Mouse (Mus musculus) hindbrain, embryonic 11.5 days (tissue): Measurements from ENCODE around the gene Pknox2. TPM values are rescaled to one million over a fixed set of nuclear protein-coding genes. Genes with fewer than 3 reads are reported as not detected.
A peak's percentile ranks its signal among the peaks of the same experiment; 100 is the strongest.

ENCODE experiments used
- ATAC-seq: fragments of 200-750 bp; cut with Nextera tagmentation; 2 replicates; pipeline ENCODE4 v1.8.0; 2017; ENCODE audit warnings: mild to moderate bottlenecking, moderate TSS enrichment, moderate library complexity; ENCODE audit not compliant: low FRiP score
- DNase-seq: peaks from one replicate; pipeline ENCODE4 v3.0.0-alpha.2; 2015; ENCODE audit warnings: low spot score
- H3K27ac ChIP-seq: fragments of 300-500 bp; sonication (generic); 2 replicates; pipeline ENCODE4 v1.5.1; 2014; ENCODE audit warnings: mild to moderate bottlenecking, low read depth, low read length
- H3K27me3 ChIP-seq: fragments of 300-500 bp; sonication (generic); 2 replicates; pipeline ENCODE4 v1.6.1; 2014; ENCODE audit warnings: mild to moderate bottlenecking, low read length, moderate library complexity, mixed read lengths; ENCODE audit not compliant: control insufficient read depth, insufficient read depth
- H3K36me3 ChIP-seq: fragments of 300-500 bp; sonication (generic); 2 replicates; pipeline ENCODE4 v1.6.1; 2014; ENCODE audit warnings: mild to moderate bottlenecking, low read length, moderate library complexity, mixed read lengths; ENCODE audit not compliant: control insufficient read depth, insufficient read depth
- H3K4me1 ChIP-seq: fragments of 300-500 bp; sonication (generic); replicated peaks from 2 replicates; pipeline ENCODE4 v1.6.1; 2014; ENCODE audit warnings: low read length, mixed read lengths; ENCODE audit not compliant: control insufficient read depth, insufficient read depth
- H3K4me2 ChIP-seq: fragments of 300-500 bp; sonication (generic); replicated peaks from 2 replicates; pipeline ENCODE4 v1.6.1; 2014; ENCODE audit warnings: mild to moderate bottlenecking, low read depth, low read length
- H3K4me3 ChIP-seq: fragments of 300-500 bp; sonication (generic); 2 replicates; pipeline ENCODE4 v1.5.1; 2014; ENCODE audit warnings: low read depth, low read length
- H3K9ac ChIP-seq: fragments of 300-500 bp; sonication (generic); 2 replicates; pipeline ENCODE4 v1.6.1; 2014; ENCODE audit warnings: low read depth, low read length
- H3K9me3 ChIP-seq: fragments of 300-500 bp; sonication (generic); 2 replicates; pipeline ENCODE4 v1.6.1; 2016; ENCODE audit warnings: low read length; ENCODE audit not compliant: control insufficient read depth
- WGBS: fragments of 180-500 bp; shearing (Covaris S2); extraction: QIAGEN DNeasy Blood & Tissue Kit; methylation state at CpG from one replicate; pipeline ENCODE4 v1.1.7; 2014; 5-methylcytosine and 5-hydroxymethylcytosine counted together
- polyA plus RNA-seq: library from polyadenylated mRNA; unstranded; fragments of >200 nt; fragmentation: Nextera tagmentation; extraction: Ambion mirVana; gene quantifications from 2 replicates; pipeline ENCODE4 v1.2.1, GENCODE M21; 2014

Gene Pknox2
- polyA plus RNA-seq, 1 experiment from 2014 or later, result 18.8 TPM

DNA sequence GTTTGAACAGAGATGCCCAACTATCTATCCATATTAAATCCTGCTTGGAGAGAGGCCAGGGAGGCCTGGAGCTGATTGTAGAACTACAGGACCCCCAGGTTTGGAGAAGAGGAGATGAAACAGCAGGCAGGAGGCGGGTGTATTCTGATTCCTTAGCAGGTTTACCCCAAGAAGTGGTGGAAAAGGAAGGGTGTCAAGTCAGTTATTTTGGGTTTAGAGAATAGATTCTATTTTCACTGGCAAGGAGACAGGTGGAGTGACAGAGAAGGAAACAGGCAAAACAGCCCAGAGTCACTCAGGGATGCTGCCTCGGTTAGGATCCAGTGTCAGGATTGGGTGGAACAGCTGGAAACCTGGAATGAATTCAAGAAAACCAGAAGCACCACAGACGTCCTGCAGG, 263.6 kb downstream of the Pknox2 start:
- H3K27me3 ChIP-seq, result no peaks in the 10 kb centered on the region
- H3K9me3 ChIP-seq, result no peaks in the 10 kb centered on the region
- H3K36me3 ChIP-seq, result peaks cover 3% of the 10 kb centered on the region; the same call in 1 of the 2 replicates
- H3K27ac ChIP-seq, result no peak overlapping the region
- DNase-seq (no peak), ATAC-seq (no peak)
- no peak overlapping the region for H3K4me3 ChIP-seq
- H3K9ac ChIP-seq, result no peak overlapping the region
- 73% methylated on average over 3 of the region's 3 CpGs for WGBS
- no peak overlapping the region for H3K4me2 ChIP-seq
- no peaks in the 10 kb centered on the region for H3K4me1 ChIP-seq

DNA sequence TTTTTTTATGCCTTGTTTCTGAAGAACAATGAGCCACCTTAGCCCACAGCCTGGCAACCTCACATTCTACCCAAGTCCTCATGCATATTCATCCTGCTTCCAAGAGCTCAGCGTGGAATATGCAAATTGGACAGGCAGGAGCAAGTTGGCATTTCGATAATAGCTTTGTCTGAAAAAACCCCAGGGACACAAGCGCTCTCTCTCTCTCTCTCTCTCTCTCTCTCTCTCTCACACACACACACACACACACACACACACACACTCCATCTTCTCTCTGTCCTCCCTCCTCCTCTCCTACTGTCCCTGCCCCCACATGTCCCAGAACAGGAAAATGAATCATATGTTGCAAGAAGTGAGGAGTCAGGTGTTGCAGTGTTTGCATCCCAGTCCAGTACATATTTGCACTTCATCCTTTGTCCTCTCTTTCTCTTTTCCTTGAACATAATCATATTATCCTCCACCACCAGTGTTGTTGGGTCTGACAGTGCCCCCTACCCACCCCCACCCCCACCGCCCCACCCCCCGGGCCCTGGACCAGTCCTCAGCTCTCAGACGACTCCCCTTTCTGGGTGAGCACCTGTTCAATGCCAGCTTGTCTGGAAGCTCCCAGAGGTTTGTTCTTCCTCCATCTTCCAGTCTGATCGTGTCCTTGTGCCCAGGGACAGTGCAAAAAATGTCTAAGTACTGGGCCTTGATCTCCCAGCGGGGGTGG, 265.0 kb downstream of the Pknox2 start:
- no peaks in the 10 kb centered on the region for H3K4me1 ChIP-seq
- no peaks in the 10 kb centered on the region for H3K9me3 ChIP-seq
- no peaks in the 10 kb centered on the region for H3K27me3 ChIP-seq
- no peak overlapping the region for H3K4me2 ChIP-seq
- H3K4me3 ChIP-seq, result no peak overlapping the region
- DNase-seq (peak; percentile 56), ATAC-seq (peak; percentile 93)
- peak overlapping the region; percentile 64 for H3K27ac ChIP-seq
- H3K36me3 ChIP-seq, result peaks cover 7% of the 10 kb centered on the region; the same call in 1 of the 2 replicates
- H3K9ac ChIP-seq, result no peak overlapping the region
- WGBS, result 34% methylated on average over 8 of the region's 8 CpGs

DNA sequence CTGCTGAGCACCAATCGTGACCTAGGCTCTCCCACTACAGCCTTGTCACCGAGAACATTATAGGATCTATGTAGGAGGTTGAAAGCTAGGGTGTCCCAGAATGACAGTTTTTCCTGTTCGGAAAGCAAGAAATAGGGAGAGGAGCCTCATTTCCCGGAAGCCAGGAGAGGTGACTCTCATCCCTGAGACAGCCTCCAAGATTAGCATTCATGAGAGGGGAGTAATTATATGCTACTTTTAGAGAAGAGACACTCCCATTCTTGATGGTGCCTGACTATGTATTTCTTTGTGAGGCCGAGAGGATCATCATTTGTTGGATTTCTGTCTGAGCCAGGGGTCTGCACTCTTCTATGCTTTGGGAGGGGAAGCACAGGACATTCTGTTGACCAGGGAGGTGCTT, 265.6 kb downstream of the Pknox2 start:
- peak; percentile 57 for ATAC-seq
- H3K27me3 ChIP-seq, result no peaks in the 10 kb centered on the region
- H3K9me3 ChIP-seq, result no peaks in the 10 kb centered on the region
- no peak overlapping the region for H3K4me2 ChIP-seq
- H3K4me3 ChIP-seq, result no peak overlapping the region
- H3K9ac ChIP-seq, result no peak overlapping the region
- 63% methylated on average over 5 of the region's 5 CpGs for WGBS
- no peaks in the 10 kb centered on the region for H3K4me1 ChIP-seq
- H3K36me3 ChIP-seq, result peaks cover 7% of the 10 kb centered on the region; the same call in 1 of the 2 replicates
- peak overlapping the region; percentile 64 for H3K27ac ChIP-seq
- peak; percentile 21 for DNase-seq

DNA sequence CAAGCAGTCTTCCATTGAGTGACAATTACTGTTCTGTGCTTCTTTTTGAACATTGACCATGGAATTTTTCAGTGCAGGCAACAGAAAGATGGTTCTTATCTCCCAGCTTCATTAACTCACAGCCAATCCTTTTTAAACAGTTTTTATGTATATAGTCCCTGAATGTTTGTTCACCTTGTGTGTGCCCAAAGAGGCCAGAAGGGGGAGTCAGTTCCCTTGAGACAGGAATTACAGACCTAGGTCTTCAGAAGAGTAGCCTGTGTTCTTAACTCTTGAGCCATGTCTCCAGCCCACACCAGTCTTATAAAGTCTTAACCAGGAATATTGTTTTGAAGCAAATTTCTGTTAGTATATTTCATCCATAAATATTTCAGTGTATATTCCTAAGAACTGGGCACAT, 270.4 kb downstream of the Pknox2 start:
- H3K4me1 ChIP-seq, result no peaks in the 10 kb centered on the region
- no peak overlapping the region for H3K27ac ChIP-seq
- no peak for DNase-seq
- no peaks in the 10 kb centered on the region for H3K27me3 ChIP-seq
- ATAC-seq, result no peak
- no peaks in the 10 kb centered on the region for H3K9me3 ChIP-seq
- no peak overlapping the region for H3K4me2 ChIP-seq
- no peak overlapping the region for H3K9ac ChIP-seq
- H3K4me3 ChIP-seq, result no peak overlapping the region
- peaks cover 24% of the 10 kb centered on the region for H3K36me3 ChIP-seq

DNA sequence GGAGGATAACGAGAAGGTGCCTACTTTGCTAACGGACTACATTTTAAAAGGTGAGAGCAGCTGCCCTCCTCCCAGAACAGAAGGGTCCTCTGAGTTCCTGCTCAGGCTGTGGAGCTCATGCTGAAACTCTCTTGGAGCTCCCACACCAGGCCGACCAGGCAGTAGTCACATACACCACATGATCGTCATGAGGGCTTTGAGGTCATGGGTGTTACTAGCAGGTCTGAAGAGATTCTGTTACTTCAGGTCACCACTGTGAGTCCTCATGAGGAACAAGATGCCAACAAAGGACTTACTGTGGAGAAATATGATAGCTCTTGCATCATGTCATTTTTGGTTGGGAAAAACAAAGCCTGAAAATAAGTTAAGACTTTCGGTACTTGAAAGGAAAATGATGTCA, 270.9 kb downstream of the Pknox2 start:
- 81% methylated on average over 5 of the region's 5 CpGs for WGBS
- no peaks in the 10 kb centered on the region for H3K27me3 ChIP-seq
- no peak overlapping the region for H3K4me3 ChIP-seq
- DNase-seq, result no peak
- no peak overlapping the region for H3K4me2 ChIP-seq
- no peak overlapping the region for H3K27ac ChIP-seq
- H3K9me3 ChIP-seq, result no peaks in the 10 kb centered on the region
- no peaks in the 10 kb centered on the region for H3K4me1 ChIP-seq
- peaks cover 24% of the 10 kb centered on the region for H3K36me3 ChIP-seq
- no peak overlapping the region for H3K9ac ChIP-seq
- ATAC-seq, result no peak

DNA sequence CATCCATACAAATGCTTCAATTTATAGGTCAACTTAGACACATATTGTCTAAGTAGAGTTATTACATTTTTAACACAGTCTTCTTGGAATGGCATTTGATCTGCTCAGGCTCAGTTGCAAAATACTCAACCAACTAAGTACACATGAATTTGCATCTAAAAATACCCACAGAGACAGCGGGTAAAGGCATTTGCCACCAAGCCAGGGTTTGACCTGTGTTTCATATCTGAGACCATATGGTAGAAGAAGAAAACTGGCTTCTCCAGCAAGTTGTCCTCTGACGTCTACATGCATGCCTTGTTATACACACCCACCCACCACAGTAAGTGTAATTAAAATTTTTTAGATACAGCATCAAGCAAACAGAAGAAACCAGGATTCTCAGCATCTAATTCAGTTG, 273.4 kb downstream of the Pknox2 start:
- DNase-seq, result no peak
- Histone ChIP-seq H3K27ac (no peak overlapping the region), H3K4me3 (no peak overlapping the region), H3K9ac (no peak overlapping the region), H3K9me3 (no peaks in the 10 kb centered on the region), H3K27me3 (no peaks in the 10 kb centered on the region), H3K4me1 (no peaks in the 10 kb centered on the region), H3K4me2 (no peak overlapping the region), H3K36me3 (peaks cover 21% of the 10 kb centered on the region)
- WGBS, result 85% methylated on average over 2 of the region's 2 CpGs
- ATAC-seq, result no peak

DNA sequence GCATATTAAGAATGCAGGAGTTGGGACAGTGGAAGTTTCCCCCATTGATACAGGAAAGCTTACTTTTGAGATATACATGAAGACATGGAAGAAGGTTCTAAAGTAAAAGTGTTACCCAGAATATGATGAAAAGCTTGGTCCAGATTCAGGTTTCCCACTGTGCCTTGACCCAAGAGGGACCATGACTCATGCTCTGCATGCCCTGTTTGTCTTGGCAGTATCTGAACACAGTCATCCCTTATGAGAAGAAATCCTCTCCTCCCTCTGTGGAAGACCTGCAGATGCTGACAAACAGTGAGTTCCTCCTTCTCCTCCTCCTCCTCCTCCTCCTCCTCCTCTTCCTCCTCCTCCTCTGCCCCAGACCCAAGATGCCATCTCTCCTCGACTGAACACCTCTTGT, 276.9 kb downstream of the Pknox2 start:
- Histone ChIP-seq H3K27ac (no peak overlapping the region), H3K27me3 (no peaks in the 10 kb centered on the region), H3K9me3 (no peaks in the 10 kb centered on the region), H3K36me3 (peaks cover 25% of the 10 kb centered on the region), H3K4me1 (no peaks in the 10 kb centered on the region), H3K4me2 (no peak overlapping the region), H3K4me3 (no peak overlapping the region), H3K9ac (no peak overlapping the region)
- ATAC-seq (no peak), DNase-seq (no peak)
- WGBS, result 88% methylated on average over 1 of the region's 1 CpGs

DNA sequence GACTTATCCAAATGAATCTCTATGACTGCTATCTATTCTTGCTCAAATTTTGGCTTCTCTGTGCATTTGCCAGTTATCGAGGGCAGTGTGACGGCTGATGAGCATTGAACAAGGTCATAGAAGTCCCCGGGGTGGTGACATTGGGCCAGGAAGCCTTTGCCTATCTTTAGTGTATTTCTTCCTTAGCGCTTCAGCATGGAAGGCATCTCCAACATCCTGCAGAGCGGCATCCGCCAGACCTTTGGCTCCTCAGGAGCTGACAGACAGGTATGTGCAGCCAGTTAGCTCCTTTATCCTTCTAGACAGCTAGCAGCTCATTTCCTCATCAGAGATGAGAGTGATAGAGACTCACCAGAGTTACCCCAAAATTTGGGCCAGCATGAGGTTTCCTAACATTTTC, 278.5 kb downstream of the Pknox2 start:
- Histone ChIP-seq H3K27me3 (no peaks in the 10 kb centered on the region), H3K4me3 (no peak overlapping the region), H3K36me3 (peaks cover 22% of the 10 kb centered on the region), H3K9me3 (no peaks in the 10 kb centered on the region), H3K4me2 (no peak overlapping the region), H3K9ac (no peak overlapping the region), H3K27ac (no peak overlapping the region), H3K4me1 (no peaks in the 10 kb centered on the region)
- 92% methylated on average over 6 of the region's 6 CpGs for WGBS
- no peak for ATAC-seq
- DNase-seq, result no peak
